Mouse (Mus musculus) embryonic facial prominence, embryonic 14.5 days (tissue): ENCODE results near the gene Pdgfra. TPM values are rescaled to one million over a fixed set of nuclear protein-coding genes. Genes with fewer than 3 reads are reported as not detected.
A peak's percentile ranks its signal among the peaks of the same experiment; 100 is the strongest.

Experiments
- ATAC-seq: fragments of 200-750 bp; cut with Nextera tagmentation; 2 replicates; pipeline ENCODE4 v1.8.0; 2017; ENCODE audit warnings: low read depth, moderate number of reproducible peaks, moderate TSS enrichment
- DNase-seq: peaks from one replicate; pipeline ENCODE4 v3.0.0-alpha.2; 2015; ENCODE audit warnings: low spot score
- H3K27ac ChIP-seq: fragments of 300-500 bp; sonication (generic); replicated peaks from 2 replicates; pipeline ENCODE4 v1.5.1; 2014; ENCODE audit warnings: low read depth, mild to moderate bottlenecking, low read length, moderate library complexity
- H3K27me3 ChIP-seq: fragments of 300-500 bp; sonication (generic); replicated peaks from 2 replicates; pipeline ENCODE4 v1.6.1; 2014; ENCODE audit warnings: low read length; ENCODE audit not compliant: control insufficient read depth, insufficient read depth
- H3K36me3 ChIP-seq: fragments of 300-500 bp; sonication (generic); 2 replicates; pipeline ENCODE4 v1.6.1; 2014; ENCODE audit warnings: low read length, mixed read lengths; ENCODE audit not compliant: control insufficient read depth, insufficient read depth
- H3K4me1 ChIP-seq: fragments of 300-500 bp; sonication (generic); 2 replicates; pipeline ENCODE4 v1.6.1; 2014; ENCODE audit warnings: antibody characterized with exemption, low read length; ENCODE audit not compliant: control insufficient read depth, insufficient read depth
- H3K4me2 ChIP-seq: fragments of 300-500 bp; sonication (generic); 2 replicates; pipeline ENCODE4 v1.6.1; 2014; ENCODE audit warnings: low read depth, mild to moderate bottlenecking, low read length, moderate library complexity, mixed read lengths
- H3K4me3 ChIP-seq: fragments of 300-500 bp; sonication (generic); 2 replicates; pipeline ENCODE4 v1.5.1; 2014; ENCODE audit warnings: low read depth, mild to moderate bottlenecking, low read length
- H3K9ac ChIP-seq: fragments of 300-500 bp; sonication (generic); 2 replicates; pipeline ENCODE4 v1.6.1; 2014; ENCODE audit warnings: low read depth, mild to moderate bottlenecking, low read length, moderate library complexity, mixed read lengths
- H3K9me3 ChIP-seq: fragments of 300-500 bp; sonication (generic); 2 replicates; pipeline ENCODE4 v1.6.1; 2016; ENCODE audit warnings: low read length; ENCODE audit not compliant: control insufficient read depth
- WGBS: fragments of 180-500 bp; shearing (Covaris S2); extraction: QIAGEN DNeasy Blood & Tissue Kit; methylation state at CpG from one replicate; pipeline ENCODE4 v1.1.7; 2014; 5-methylcytosine and 5-hydroxymethylcytosine counted together
- polyA plus RNA-seq: library from polyadenylated mRNA; unstranded; fragments of >200 nt; fragmentation: Nextera tagmentation; extraction: Ambion mirVana; gene quantifications from 2 replicates; pipeline ENCODE4 v1.2.1, GENCODE M21; 2014

The Pdgfra gene
- 81.3 and 100 TPM in 2 replicates for polyA plus RNA-seq

GRCm38 (mm10) chr5:75152021-75152425, at the start of gene Pdgfra:
Gene Pdgfra (plus strand): TSS chr5:75152292.
- Histone ChIP-seq H3K4me2 (peak within 1 kb of the TSS; percentile 63), H3K27ac (peak within 1 kb of the TSS; percentile 99), H3K36me3 (no peaks in the 10 kb centered on the region), H3K4me3 (peak within 1 kb of the TSS; percentile 62), H3K27me3 (peaks cover 19% of the 10 kb centered on the region), H3K9me3 (no peaks in the 10 kb centered on the region), H3K9ac (peak within 1 kb of the TSS; percentile 98), H3K4me1 (peaks cover 19% of the 10 kb centered on the region)
- DNase-seq: peak; percentile 94
- WGBS: under 1% methylated on average over 10 of the region's 10 CpGs
- no peak for ATAC-seq

GRCm38 (mm10) chr5:75106511-75106910, 45.6 kb upstream of the Pdgfra start:
- DNase-seq (no peak), ATAC-seq (no peak)
- Histone ChIP-seq H3K9ac (no peak overlapping the region), H3K4me2 (no peak overlapping the region), H3K27me3 (no peaks in the 10 kb centered on the region), H3K27ac (no peak overlapping the region), H3K9me3 (peaks cover 6% of the 10 kb centered on the region), H3K4me3 (no peak overlapping the region), H3K36me3 (no peaks in the 10 kb centered on the region), H3K4me1 (no peaks in the 10 kb centered on the region)
- WGBS: 57% methylated on average over 3 of the region's 3 CpGs

- no peak for ATAC-seq
- Histone ChIP-seq H3K27ac (no peak overlapping the region), H3K4me1 (no peaks in the 10 kb centered on the region)
These were observed 42.7 kb upstream of the Pdgfra start for GRCm38 (mm10) chr5:75109368-75109767.

GRCm38 (mm10) chr5:75111781-75112180, 40.3 kb upstream of the Pdgfra start:
- H3K27me3 ChIP-seq: no peaks in the 10 kb centered on the region
- ATAC-seq: no peak
- no peak for DNase-seq
- H3K4me1 ChIP-seq: no peaks in the 10 kb centered on the region
- no peak overlapping the region for H3K4me2 ChIP-seq
- peaks cover 7% of the 10 kb centered on the region for H3K9me3 ChIP-seq
- 59% methylated on average over 5 of the region's 5 CpGs for WGBS
- H3K4me3 ChIP-seq: no peak overlapping the region
- no peaks in the 10 kb centered on the region for H3K36me3 ChIP-seq
- H3K27ac ChIP-seq: no peak overlapping the region
- H3K9ac ChIP-seq: no peak overlapping the region

More at GRCm38 (mm10) chr5:75109368-75109767, 42.7 kb upstream of the Pdgfra start:
- DNase-seq: no peak
- no peaks in the 10 kb centered on the region for H3K27me3 ChIP-seq
- no peaks in the 10 kb centered on the region for H3K36me3 ChIP-seq
- peaks cover 7% of the 10 kb centered on the region for H3K9me3 ChIP-seq
- H3K4me2 ChIP-seq: no peak overlapping the region
- H3K9ac ChIP-seq: no peak overlapping the region
- H3K4me3 ChIP-seq: no peak overlapping the region
- WGBS: 35% methylated on average over 5 of the region's 5 CpGs

- Histone ChIP-seq H3K4me1 (no peaks in the 10 kb centered on the region), H3K36me3 (no peaks in the 10 kb centered on the region), H3K9me3 (no peaks in the 10 kb centered on the region), H3K27ac (no peak overlapping the region), H3K27me3 (no peaks in the 10 kb centered on the region), H3K4me2 (no peak overlapping the region), H3K9ac (no peak overlapping the region), H3K4me3 (no peak overlapping the region)
- WGBS: 62% methylated on average over 7 of the region's 7 CpGs
- ATAC-seq (no peak), DNase-seq (no peak)
These were observed 33.3 kb upstream of the Pdgfra start for GRCm38 (mm10) chr5:75118840-75119239.

GRCm38 (mm10) chr5:75121646-75122045, 30.4 kb upstream of the Pdgfra start:
- no peak for ATAC-seq
- peak; percentile 39 for DNase-seq
- Histone ChIP-seq H3K4me2 (no peak overlapping the region), H3K4me1 (no peaks in the 10 kb centered on the region), H3K9ac (0 out of 2 replicates have a peak overlapping the region, but pooled peaks have one; percentile 14), H3K36me3 (no peaks in the 10 kb centered on the region), H3K27me3 (no peaks in the 10 kb centered on the region), H3K27ac (no peak overlapping the region), H3K4me3 (no peak overlapping the region), H3K9me3 (no peaks in the 10 kb centered on the region)
- WGBS: 39% methylated on average over 5 of the region's 5 CpGs

GRCm38 (mm10) chr5:75134681-75135080, 17.4 kb upstream of the Pdgfra start:
- H3K27ac ChIP-seq: no peak overlapping the region
- WGBS: 67% methylated on average over 7 of the region's 7 CpGs
- H3K9me3 ChIP-seq: no peaks in the 10 kb centered on the region
- H3K4me3 ChIP-seq: no peak overlapping the region
- DNase-seq: no peak
- H3K4me1 ChIP-seq: no peaks in the 10 kb centered on the region
- H3K36me3 ChIP-seq: no peaks in the 10 kb centered on the region
- ATAC-seq: no peak
- H3K27me3 ChIP-seq: no peaks in the 10 kb centered on the region
- H3K4me2 ChIP-seq: no peak overlapping the region
- no peak overlapping the region for H3K9ac ChIP-seq

- H3K4me2 ChIP-seq: peak overlapping the region; percentile 60
- no peaks in the 10 kb centered on the region for H3K9me3 ChIP-seq
- H3K4me3 ChIP-seq: peak overlapping the region; percentile 37
- ATAC-seq (peak; percentile 63), DNase-seq (peak; percentile 88)
- no peak overlapping the region for H3K27ac ChIP-seq
- peak overlapping the region; percentile 60 for H3K9ac ChIP-seq
- H3K4me1 ChIP-seq: peaks cover 3% of the 10 kb centered on the region; the same call in 1 of the 2 replicates
- no peaks in the 10 kb centered on the region for H3K36me3 ChIP-seq
- H3K27me3 ChIP-seq: 0 out of 2 replicates have a peak, but pooled peaks cover 4% of the 10 kb centered on the region
- 6% methylated on average over 14 of the region's 14 CpGs for WGBS
These were observed 9.0 kb upstream of the Pdgfra start for GRCm38 (mm10) chr5:75143092-75143491.

GRCm38 (mm10) chr5:75143767-75144166, 8.3 kb upstream of the Pdgfra start:
- H3K9ac ChIP-seq: no peak overlapping the region
- H3K4me3 ChIP-seq: no peak overlapping the region
- 0 out of 2 replicates have a peak overlapping the region, but pooled peaks have one; percentile 60 for H3K4me2 ChIP-seq
- no peak overlapping the region for H3K27ac ChIP-seq
- H3K9me3 ChIP-seq: no peaks in the 10 kb centered on the region
- peaks cover 3% of the 10 kb centered on the region; the same call in 1 of the 2 replicates for H3K4me1 ChIP-seq
- ATAC-seq: no peak
- WGBS: 39% methylated on average over 7 of the region's 7 CpGs
- H3K27me3 ChIP-seq: peaks cover 4% of the 10 kb centered on the region; the same call in 1 of the 2 replicates
- no peaks in the 10 kb centered on the region for H3K36me3 ChIP-seq
- DNase-seq: no peak
